Mouse (Mus musculus) brain, embryonic 18.5 days (tissue): ENCODE measurements around the gene Smox.

Source experiments
- DNase-seq: peaks from one replicate; pipeline ENCODE4 v3.0.0-alpha.2; 2012; ENCODE audit warnings: low read depth, low spot score

Gene Smox

DNA sequence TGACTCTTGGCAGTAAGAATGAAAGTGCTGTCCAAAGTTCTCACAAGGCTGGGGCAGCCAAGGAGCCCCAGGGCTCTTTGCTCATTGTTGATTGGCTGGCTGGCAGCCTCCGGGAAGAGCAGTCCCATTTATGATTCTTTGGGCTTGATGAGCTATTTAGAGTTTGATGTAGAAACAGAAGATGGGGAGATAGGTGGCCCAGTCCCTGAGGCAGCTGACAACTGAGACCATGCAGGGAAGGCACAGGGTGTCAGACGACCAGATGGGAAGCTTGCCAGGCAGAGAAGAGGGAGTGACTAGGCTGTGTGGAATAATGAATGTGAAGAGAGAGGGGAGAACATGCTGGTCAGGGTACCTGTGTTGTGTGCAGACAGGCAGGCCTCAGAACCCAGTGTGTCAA is 22.2 kb downstream of the Smox start:
- no peak for DNase-seq

DNA sequence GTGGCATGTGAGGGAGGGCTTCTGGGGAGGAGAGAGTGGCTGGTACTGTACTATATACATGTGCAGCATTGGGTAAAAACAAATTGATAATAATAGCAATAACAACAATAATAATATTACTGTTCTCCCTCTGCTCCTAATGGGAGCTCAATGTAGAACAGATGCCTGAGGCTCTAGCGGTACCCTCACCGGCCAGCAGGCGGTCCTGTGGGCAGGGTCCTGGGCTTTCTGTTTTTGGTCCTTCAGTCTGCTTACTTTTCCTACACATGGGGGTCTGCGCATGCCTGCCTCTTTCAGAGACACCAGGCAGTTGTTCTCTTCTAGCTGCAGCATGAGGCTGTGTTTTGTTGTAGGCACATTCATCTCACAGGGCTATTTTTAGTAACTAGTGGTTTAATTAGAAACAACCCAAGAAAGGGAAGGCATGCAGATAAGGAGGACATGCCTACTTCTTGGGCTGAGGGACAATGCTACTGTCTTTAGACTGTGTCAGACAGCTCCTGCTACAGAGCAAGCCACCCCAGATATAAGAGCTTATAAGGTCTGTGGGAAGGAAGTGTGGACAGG is 22.8 kb downstream of the Smox start:
- DNase-seq, result no peak

DNA sequence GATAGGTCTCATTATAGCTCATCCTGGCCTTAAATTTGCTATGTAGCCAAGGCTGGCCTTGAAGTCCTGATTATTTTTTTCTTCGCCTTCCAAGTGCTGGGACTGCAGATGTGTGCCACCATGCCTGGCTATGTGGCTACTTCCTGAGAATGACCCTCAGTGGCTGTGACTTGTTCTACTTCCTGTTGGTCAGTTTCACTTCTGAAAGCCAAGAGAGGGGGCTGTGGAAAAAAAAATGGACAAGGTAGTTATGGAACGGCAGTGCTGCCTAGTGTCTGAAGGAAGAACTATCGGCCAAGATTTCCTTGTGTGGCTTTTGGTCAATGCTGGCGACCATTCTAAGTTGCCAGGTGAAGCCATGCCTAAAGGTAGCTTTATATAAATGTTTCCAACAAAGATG is 26.3 kb downstream of the Smox start:
- DNase-seq, result no peak

DNA sequence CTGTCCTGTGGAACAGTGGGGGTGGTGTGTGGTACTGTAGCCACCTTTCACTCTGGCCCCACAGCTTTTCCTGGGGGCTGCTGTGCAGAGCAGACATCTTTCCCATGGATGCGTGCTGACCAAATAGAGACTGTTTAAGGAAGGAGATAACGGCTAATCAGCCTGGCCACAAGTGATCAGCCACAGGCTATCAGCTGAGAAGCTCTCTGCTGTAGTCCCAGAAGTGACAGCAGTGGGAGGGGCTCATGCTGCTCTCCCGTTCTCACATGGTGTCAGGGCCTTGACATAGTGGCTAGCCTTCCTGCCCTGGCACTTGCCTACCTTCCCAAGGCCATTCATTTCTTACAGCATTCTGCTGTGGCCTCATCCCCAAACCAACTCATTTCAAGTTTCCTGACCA is 27.5 kb downstream of the Smox start:
- DNase-seq, result no peak

DNA sequence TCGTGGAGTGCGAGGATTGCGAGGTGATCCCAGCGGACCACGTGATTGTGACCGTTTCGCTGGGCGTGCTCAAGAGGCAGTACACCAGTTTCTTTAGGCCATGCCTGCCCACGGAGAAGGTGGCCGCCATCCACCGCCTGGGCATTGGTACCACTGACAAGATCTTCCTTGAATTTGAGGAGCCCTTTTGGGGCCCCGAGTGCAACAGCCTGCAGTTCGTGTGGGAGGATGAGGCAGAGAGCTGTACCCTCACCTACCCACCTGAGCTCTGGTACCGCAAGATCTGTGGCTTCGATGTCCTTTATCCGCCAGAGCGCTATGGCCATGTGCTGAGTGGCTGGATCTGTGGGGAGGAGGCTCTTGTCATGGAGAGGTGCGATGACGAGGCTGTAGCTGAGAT is 29.4 kb downstream of the Smox start:
- DNase-seq, result no peak

DNA sequence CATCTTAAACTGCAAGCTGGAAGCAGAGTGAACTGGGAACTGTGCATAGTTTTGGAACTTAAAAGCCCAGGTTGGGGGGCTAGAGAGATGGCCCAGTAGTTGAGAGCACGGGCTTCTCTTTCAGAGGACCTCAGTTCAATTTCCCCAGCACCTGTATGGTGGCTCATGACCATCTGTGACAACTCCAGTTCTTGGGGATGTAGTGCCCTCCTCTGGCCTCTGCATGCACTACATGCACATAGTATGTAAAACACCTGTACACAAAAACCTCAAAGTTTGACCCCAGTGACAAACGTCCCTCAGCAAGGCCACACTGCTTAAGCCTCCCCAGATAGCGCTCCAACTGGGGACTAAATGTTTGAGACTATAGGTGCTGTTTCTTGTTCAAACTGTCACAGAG is 35.8 kb downstream of the Smox start:
- DNase-seq, result no peak

DNA sequence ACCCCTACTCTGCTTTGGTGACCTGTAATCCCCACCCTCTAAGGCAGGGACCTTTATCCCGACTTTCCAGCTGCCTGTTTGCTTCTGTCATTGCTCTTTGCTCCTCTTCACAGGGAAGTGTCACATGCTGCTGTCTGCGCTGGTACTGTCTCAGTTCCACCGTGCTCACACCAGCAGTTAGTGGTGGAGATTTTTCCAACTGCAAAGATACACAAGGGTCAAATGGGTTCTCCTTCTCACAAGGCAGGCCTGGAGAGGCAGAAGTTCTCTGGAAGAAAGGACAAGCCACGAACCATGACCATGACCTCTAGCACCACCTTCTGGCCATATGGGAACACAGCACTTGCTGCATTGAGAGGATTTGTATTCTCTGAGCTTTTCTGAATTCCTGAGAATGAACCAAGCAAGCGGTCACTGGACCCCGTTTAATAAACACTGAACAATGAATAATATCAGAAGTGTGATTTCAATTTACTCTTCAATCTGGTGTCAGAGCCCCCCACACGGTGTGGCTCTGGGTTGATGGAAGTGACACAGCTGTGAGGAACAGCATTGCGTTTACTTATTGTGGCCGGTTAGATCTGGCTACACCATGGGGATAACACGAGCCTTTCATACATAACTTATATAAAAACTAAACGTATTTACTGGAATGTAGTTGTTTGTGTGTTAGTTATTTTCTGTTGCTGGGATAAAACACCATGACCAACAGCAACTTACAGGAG is 38.8 kb downstream of the Smox start:
- no peak for DNase-seq

DNA sequence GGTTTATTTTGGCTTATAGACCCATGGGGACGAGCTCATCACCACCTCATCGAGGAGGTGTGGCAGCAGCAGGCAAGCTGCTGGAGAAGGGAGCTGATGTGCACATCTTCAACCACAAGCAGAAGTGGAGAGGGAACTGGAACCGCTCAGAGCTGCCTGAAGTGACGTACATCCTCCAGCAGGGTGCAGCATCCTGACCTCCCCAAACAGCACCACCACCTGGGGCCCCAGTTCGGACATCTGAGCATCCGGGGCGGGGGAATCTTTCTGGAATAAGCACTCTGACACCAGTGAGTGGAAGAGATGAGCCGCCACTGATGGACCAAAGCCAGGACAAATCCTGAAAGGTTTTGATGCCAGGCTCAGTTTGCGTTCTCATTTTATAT is 39.3 kb downstream of the Smox start:
- DNase-seq, result no peak

DNA sequence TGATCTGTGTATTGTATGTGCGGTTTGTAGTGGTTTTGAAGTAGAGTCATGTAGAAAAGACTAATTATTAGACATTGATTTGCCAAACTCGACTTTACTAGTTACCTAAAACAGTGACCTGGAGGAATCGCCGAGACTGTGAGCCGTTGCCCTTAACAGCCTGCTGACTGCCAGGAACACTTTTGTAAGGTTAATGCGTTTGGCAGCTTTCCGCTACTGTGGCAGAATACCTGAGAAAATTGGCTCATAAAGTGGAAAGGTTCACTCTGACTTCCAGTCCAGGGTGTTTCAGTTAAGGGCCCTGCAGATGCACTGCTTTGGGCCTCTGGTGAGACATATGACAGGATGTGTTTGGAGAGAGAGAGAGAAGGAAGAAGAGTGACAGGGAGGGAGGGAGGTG is 40.0 kb downstream of the Smox start:
- no peak for DNase-seq

DNA sequence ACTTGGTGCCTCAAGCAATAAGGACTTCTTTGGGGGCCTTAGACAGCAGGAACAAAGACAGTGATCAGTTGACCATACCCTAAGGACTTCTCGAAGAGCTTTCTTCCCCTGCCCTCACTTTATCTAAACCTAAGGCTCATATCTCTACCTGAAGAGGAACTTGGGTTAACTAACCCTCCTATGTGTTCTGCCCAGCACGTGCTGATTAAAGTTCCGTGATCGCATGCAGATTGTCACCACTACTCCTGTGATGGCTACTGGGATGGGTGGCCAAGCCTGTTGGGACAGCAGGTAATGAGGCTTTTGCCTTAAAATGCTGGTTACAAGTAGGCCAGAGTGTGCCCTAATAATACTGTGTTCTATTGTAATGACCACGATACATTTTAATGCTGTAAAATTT is 43.9 kb downstream of the Smox start:
- DNase-seq, result no peak

DNA sequence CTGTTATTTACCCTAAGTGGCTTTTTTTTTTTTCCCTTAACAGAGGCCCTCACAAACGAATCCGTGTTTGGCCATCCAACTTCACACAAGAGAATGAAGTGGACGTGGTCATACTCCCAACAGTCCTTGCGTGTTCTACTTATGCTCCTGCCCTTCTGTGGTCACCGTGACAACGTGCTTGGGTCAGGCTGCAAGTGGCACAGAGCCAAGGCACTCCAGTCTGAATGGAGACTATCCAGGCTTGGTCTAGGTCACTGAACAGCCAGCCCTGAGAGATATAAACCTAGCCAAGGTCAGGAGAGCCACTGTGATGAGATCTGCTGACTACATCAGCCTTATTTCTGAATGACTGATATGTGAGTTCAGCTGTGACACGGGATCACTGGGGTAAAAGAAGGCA is 47.0 kb downstream of the Smox start:
- no peak for DNase-seq

DNA sequence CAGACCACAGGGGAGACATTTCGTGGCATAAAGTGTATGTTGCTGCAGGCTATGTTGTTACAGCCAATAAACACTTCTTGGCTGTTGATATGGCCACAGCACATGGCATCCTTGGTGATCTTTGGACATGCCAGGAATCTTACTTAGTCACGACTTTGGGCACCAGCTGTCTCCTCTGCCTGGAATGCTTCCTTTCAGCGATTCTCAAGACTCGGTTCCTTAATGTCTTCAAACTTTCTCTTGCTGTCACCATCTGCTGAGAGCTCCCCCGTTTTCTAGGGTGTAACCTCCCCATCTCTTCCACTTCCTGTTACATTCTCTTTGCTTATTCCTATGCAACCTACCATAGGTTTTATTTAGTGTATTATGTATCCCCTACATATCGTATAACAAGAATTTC is 48.5 kb downstream of the Smox start:
- DNase-seq, result no peak

DNA sequence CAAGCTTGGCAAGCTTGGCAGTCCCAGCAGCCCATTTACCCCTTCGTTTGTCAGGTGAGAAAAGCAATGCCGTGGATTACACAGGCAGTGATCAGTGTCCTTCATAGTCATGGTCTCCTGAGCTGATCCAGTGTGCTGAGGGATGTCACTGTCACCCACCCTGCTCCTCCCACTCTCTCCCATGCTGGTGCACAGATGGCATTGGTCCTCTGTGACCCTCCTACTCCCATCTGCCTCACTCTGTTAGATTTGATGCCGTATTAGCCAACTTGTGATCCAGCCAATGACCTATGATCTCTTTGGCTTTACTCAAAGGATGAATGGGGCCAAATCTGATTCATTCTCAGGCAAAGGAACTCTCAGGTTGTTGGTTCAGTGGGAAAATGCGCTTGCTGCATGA is 50.4 kb downstream of the Smox start:
- DNase-seq, result no peak

DNA sequence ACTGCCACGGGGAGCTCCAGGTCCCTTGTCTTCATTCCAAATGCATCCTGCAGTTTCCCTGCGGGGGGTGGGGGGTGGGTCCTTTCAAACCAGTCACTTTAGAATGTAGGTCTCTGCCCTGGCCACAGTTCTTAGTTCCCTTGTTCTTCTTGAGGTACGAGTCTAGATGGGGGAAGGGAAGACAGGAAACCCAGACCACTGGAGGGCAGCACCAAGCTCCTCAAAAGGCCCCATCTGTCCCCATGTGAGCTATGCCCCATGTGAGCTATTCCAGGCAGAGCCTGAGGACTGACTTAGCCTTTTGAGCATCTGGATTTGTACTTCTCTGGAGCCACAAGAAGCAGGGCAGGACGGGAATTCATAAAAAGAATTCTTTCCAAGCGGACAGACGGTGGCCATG is 51.2 kb downstream of the Smox start:
- DNase-seq, result no peak

DNA sequence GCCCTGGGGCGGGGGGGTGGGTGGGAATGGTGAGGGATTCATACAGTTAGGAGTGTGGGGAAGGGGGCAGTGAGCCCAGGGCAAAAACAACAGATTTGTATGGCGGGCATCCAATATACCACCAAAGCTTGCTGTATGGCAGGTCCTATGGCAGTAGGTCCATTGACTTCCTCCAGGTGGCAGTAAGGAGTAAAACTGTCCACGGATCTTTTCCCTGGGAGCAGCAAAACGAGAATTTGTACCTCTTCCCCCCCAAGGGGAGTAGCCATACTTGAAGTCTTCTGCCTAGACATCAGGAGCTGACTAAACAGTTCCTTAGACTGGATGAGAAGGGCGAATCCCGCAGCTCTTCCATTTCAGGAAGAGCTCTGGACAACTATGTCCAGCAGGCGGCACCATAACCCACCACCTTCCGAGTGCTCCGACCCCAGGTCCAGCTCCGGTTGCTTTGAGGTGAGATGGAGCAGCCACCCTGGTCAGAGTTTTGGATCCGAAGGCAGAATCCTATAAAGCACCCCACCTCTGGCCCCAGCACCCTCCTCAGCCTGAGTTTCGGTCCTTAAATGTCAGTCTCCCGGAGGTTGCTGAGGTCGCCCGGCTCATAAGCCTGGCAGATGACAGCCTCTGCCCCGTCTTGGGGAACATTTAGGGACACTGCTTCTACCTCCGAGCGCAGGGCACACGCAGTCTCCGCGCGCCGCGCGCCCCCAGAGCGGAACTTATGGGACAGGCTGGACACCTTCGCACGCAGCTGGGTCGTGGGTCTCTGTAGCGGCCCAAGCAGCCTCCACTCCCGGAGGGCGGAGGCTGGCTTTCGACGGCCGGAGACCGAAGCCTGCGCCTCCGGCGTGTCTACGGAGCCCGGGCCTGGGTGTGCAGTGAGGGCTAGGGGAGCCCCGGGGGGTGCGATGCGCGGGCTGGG is 54.4 kb downstream of the Smox start:
- no peak for DNase-seq

DNA sequence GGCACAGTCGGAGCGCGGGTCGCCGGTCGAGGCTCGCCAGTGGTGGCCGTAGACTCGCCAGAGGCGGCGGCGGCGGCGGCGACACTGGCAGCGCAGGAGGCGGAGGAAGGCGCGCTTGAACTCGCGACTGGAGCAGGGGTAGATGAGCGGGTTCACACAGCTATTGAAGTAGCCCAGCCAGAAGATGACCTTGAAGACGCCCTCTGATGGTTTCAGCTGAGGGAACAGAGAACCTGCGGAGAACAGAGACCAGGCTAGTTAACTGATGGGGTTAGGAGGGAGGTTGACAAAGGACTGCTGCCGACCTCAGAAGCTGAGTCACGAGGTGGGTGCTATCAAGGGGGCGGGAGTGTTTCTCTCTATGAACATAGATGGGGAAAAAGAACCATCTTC is 55.0 kb downstream of the Smox start:
- no peak for DNase-seq

DNA sequence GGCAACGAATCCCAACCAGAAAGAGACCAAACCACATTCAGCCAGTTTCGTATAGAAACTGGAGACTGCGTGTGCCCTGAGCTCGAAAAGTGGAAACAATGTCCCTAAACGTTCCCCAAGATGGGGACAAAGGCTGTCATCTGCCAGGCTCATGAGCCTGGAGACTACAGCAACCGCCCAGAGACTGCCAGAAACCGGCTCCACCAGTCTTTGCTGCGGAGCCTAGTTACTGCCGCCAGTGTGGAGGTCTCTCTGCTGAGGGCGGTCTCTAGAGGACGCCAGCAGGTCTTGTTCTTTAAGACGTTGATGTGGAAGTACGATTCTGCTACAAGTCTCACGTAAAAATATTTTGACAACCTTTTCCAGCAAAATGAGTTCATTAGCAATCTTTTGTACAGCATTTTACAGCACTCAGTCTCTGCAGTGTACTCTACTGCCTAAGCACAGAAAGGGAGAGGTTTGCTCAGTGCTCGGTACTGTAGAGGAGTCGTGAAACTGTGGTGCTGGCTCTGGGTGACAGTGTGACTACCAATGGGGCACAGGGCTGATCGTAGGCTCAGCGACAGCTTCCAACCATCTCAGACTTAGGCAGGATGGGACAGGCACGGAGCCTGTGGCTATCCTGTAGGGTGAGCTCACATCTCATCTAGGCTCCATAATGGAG is 55.6 kb downstream of the Smox start:
- DNase-seq, result no peak

DNA sequence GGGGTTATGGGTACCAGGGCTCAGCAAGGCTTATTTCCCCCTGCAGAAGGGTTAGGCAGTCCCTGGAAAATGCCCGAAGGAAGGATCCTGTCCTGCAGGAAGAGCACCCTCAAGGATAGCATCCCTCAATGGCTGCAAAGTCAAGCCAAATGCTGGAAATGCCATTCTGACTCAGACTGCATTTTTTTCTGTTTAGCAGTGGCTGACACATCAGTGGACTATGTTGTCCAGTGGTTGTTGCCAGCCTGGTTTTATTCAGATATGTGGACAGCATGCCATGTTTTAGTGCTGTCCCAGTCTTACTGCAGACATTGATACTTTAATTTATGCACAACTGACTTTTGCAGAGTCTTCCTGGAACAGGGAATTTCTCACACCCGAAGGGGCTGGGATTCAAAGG is 57.0 kb downstream of the Smox start:
- DNase-seq, result no peak

DNA sequence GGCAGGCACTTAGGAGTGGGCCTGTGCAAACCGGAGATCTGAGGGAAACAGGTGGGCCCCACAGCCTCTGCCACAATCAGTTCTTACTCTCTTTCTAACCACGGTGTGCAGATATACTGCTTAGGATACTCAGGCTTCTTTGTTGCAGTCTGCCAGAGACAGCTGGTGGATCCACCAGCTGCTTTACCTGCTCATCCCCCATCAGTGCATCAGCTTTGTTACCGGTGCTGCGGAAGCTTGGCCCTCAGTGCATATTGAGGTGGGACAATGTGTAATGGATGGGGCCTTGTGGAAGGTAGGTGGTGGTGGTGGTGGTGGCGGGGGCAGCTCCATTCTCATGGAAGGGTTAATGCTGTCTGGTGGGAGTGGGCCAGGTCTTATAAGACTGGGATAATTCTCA is 57.8 kb downstream of the Smox start:
- DNase-seq, result no peak

DNA sequence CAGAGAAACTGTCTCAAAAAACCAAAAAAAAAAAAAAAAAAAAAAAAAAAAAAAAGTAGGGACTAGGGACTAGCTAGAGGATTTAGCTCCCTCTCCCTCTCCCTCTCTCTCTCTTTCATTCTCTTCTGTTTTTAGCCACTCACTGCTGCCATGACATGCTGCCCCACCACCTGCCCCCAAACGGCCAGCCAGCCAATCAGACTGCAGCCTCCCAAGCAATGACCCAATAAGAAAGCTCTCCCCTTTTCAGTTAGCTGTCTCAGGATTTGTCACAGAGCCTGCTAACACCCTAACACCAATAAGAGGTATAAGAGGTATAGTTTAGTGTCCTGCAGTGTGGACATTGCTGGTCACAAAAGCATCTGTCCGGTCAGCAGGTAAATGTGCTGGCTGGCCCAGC is 59.2 kb downstream of the Smox start:
- DNase-seq, result no peak

DNA sequence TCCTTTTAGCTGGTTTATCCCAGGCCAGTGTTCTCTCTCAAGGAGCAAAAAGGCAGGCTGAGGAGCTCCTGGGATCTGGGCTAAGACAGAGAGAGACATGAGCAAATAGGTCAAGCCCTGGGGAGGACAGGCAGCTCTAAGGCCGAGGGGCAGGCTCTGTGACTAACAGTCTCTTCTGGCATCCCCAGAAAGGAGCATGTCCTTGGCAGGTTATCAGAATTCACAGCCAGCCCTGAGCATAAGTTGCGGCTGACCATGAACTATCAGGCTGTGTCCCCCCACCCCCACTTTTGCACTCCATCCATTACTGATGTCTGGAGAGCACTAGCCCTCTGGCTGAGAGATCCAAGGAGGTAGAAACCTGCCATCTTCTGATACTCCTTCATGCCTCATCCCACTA is 59.6 kb downstream of the Smox start:
- no peak for DNase-seq
